Mouse (Mus musculus) limb, embryonic 13.5 days (tissue): ENCODE measurements around the gene Rbm4. TPM values are rescaled to one million over a fixed set of nuclear protein-coding genes. Genes with fewer than 3 reads are reported as not detected.

Experiments
- ATAC-seq: fragments of 200-750 bp; cut with Nextera tagmentation; 2 replicates; pipeline ENCODE4 v1.8.0; 2017; ENCODE audit warnings: low read depth, moderate number of reproducible peaks, moderate TSS enrichment; ENCODE audit not compliant: low FRiP score
- H3K27ac ChIP-seq: fragments of 300-500 bp; sonication (generic); 2 replicates; pipeline ENCODE4 v1.5.1; 2015; ENCODE audit warnings: inconsistent platforms, mild to moderate bottlenecking, moderate library complexity
- H3K27me3 ChIP-seq: fragments of 300-500 bp; sonication (generic); 2 replicates; pipeline ENCODE4 v1.6.1; 2015; ENCODE audit warnings: mild to moderate bottlenecking, inconsistent platforms
- H3K36me3 ChIP-seq: fragments of 300-500 bp; sonication (generic); 2 replicates; pipeline ENCODE4 v1.6.1; 2015; ENCODE audit warnings: inconsistent platforms, mild to moderate bottlenecking, moderate library complexity
- H3K4me1 ChIP-seq: fragments of 300-500 bp; sonication (generic); 2 replicates; pipeline ENCODE4 v1.6.1; 2015; ENCODE audit warnings: inconsistent platforms
- H3K4me2 ChIP-seq: fragments of 300-500 bp; sonication (generic); replicated peaks from 2 replicates; pipeline ENCODE4 v1.6.1; 2015; ENCODE audit warnings: inconsistent platforms, mild to moderate bottlenecking, moderate library complexity
- H3K4me3 ChIP-seq: fragments of 300-500 bp; sonication (generic); 2 replicates; pipeline ENCODE4 v1.5.1; 2015; ENCODE audit warnings: moderate library complexity, mild to moderate bottlenecking, inconsistent platforms
- H3K9ac ChIP-seq: fragments of 300-500 bp; sonication (generic); 2 replicates; pipeline ENCODE4 v1.6.1; 2015; ENCODE audit warnings: mild to moderate bottlenecking, inconsistent platforms
- H3K9me3 ChIP-seq: fragments of 300-500 bp; sonication (generic); 2 replicates; pipeline ENCODE4 v1.6.1; 2016; ENCODE audit warnings: inconsistent platforms
- WGBS: fragments of 180-500 bp; shearing (Covaris S2); methylation state at CpG from one replicate; pipeline ENCODE4 v1.1.7; 2015; 5-methylcytosine and 5-hydroxymethylcytosine counted together
- polyA plus RNA-seq: library from polyadenylated mRNA; unstranded; fragments of >200 nt; fragmentation: Nextera tagmentation; extraction: Ambion mirVana; gene quantifications from 2 replicates; pipeline ENCODE4 v1.2.1, GENCODE M21; 2015

The Rbm4 gene
- 81.7 and 87.7 TPM in 2 replicates for polyA plus RNA-seq

- no peaks in the 10 kb centered on the region for H3K27me3 ChIP-seq
- H3K4me1 ChIP-seq = peaks cover 44% of the 10 kb centered on the region
- H3K9ac ChIP-seq = peak within 1 kb of the TSS; percentile 73
- H3K9me3 ChIP-seq = no peaks in the 10 kb centered on the region
- ATAC-seq = peak; percentile 98
- H3K27ac ChIP-seq = peak within 1 kb of the TSS; percentile 59; the same call in 1 of the 2 replicates
- H3K36me3 ChIP-seq = peaks cover 51% of the 10 kb centered on the region
- peak within 1 kb of the TSS; percentile 67 for H3K4me3 ChIP-seq
- H3K4me2 ChIP-seq = peak within 1 kb of the TSS; percentile 86
- WGBS = under 1% methylated on average over 31 of the region's 31 CpGs
Observed at GRCm38 (mm10) chr19:4793831-4794422, at the start of gene Rbm4. Gene Rbm4 (minus strand): TSS chr19:4793901.

- no peak overlapping the region for H3K4me3 ChIP-seq
- no peak overlapping the region for H3K27ac ChIP-seq
- H3K36me3 ChIP-seq = no peaks in the 10 kb centered on the region; the same call in 1 of the 2 replicates
- peaks cover 38% of the 10 kb centered on the region for H3K27me3 ChIP-seq
- WGBS = 69% methylated on average over 2 of the region's 2 CpGs
- peaks cover 18% of the 10 kb centered on the region for H3K4me1 ChIP-seq
- no peak for ATAC-seq
- H3K4me2 ChIP-seq = no peak overlapping the region
- H3K9ac ChIP-seq = no peak overlapping the region
- H3K9me3 ChIP-seq = no peaks in the 10 kb centered on the region
Observed at GRCm38 (mm10) chr19:4842611-4843010, 48.9 kb upstream of the Rbm4 start.

- no peak for ATAC-seq
Observed at GRCm38 (mm10) chr19:4840848-4841247, 47.1 kb upstream of the Rbm4 start.

GRCm38 (mm10) chr19:4839149-4839548 is 45.4 kb upstream of the Rbm4 start, which contains the start of the genes Ccs and Ccdc87:
Gene Ccs (minus strand): TSS chr19:4839332.
Gene Ccdc87 (plus strand): TSS chr19:4839366.
- no peak within 1 kb of the TSS for H3K27ac ChIP-seq
- no peaks in the 10 kb centered on the region; the same call in 1 of the 2 replicates for H3K36me3 ChIP-seq
- peaks cover 35% of the 10 kb centered on the region for H3K27me3 ChIP-seq
- H3K4me1 ChIP-seq = peaks cover 19% of the 10 kb centered on the region
- peak; percentile 99 for ATAC-seq
- under 1% methylated on average over 25 of the region's 25 CpGs for WGBS
- no peaks in the 10 kb centered on the region for H3K9me3 ChIP-seq
- H3K9ac ChIP-seq = peak within 1 kb of the TSS; percentile 74
- H3K4me2 ChIP-seq = peak within 1 kb of the TSS; percentile 96
- H3K4me3 ChIP-seq = peak within 1 kb of the TSS; percentile 54

More at GRCm38 (mm10) chr19:4840848-4841247, 47.1 kb upstream of the Rbm4 start:
- Histone ChIP-seq H3K4me3 (no peak overlapping the region), H3K9ac (no peak overlapping the region), H3K9me3 (no peaks in the 10 kb centered on the region), H3K27ac (no peak overlapping the region), H3K27me3 (peaks cover 35% of the 10 kb centered on the region), H3K4me2 (no peak overlapping the region), H3K36me3 (no peaks in the 10 kb centered on the region; the same call in 1 of the 2 replicates), H3K4me1 (peaks cover 19% of the 10 kb centered on the region)
- WGBS = 82% methylated on average over 9 of the region's 9 CpGs

GRCm38 (mm10) chr19:4838526-4839140 is 44.9 kb upstream of the Rbm4 start:
- ATAC-seq = no peak; the same call in 1 of the 2 replicates
- peaks cover 35% of the 10 kb centered on the region for H3K27me3 ChIP-seq
- H3K4me2 ChIP-seq = peak overlapping the region; percentile 96
- H3K36me3 ChIP-seq = no peaks in the 10 kb centered on the region; the same call in 1 of the 2 replicates
- no peaks in the 10 kb centered on the region for H3K9me3 ChIP-seq
- H3K27ac ChIP-seq = no peak overlapping the region
- peak overlapping the region; percentile 74 for H3K9ac ChIP-seq
- 32% methylated on average over 10 of the region's 10 CpGs for WGBS
- peak overlapping the region; percentile 54 for H3K4me3 ChIP-seq
- peaks cover 19% of the 10 kb centered on the region for H3K4me1 ChIP-seq

- Histone ChIP-seq H3K36me3 (peaks cover 16% of the 10 kb centered on the region), H3K27me3 (peaks cover 26% of the 10 kb centered on the region), H3K9ac (no peak overlapping the region), H3K4me2 (no peak overlapping the region), H3K4me3 (no peak overlapping the region), H3K9me3 (no peaks in the 10 kb centered on the region), H3K27ac (no peak overlapping the region), H3K4me1 (peaks cover 19% of the 10 kb centered on the region)
- WGBS = 91% methylated on average over 6 of the region's 6 CpGs
- no peak for ATAC-seq
Observed at GRCm38 (mm10) chr19:4837049-4837448, 43.3 kb upstream of the Rbm4 start.

- H3K27me3 ChIP-seq = peaks cover 17% of the 10 kb centered on the region
- H3K9ac ChIP-seq = no peak overlapping the region
- WGBS = 78% methylated on average over 2 of the region's 2 CpGs
- no peak for ATAC-seq
- H3K4me1 ChIP-seq = peaks cover 19% of the 10 kb centered on the region
- no peaks in the 10 kb centered on the region for H3K9me3 ChIP-seq
- no peak overlapping the region for H3K4me2 ChIP-seq
- H3K36me3 ChIP-seq = peaks cover 22% of the 10 kb centered on the region
- no peak overlapping the region for H3K4me3 ChIP-seq
- no peak overlapping the region for H3K27ac ChIP-seq
Observed at GRCm38 (mm10) chr19:4836096-4836495, 42.4 kb upstream of the Rbm4 start.

GRCm38 (mm10) chr19:4833977-4834376 is 40.3 kb upstream of the Rbm4 start:
- Histone ChIP-seq H3K27ac (no peak overlapping the region), H3K9ac (no peak overlapping the region), H3K4me1 (peaks cover 14% of the 10 kb centered on the region), H3K4me3 (no peak overlapping the region), H3K4me2 (no peak overlapping the region), H3K27me3 (no peaks in the 10 kb centered on the region), H3K9me3 (no peaks in the 10 kb centered on the region), H3K36me3 (peaks cover 41% of the 10 kb centered on the region)
- no peak for ATAC-seq
- 83% methylated on average over 8 of the region's 8 CpGs for WGBS

GRCm38 (mm10) chr19:4829156-4829555 is 35.5 kb upstream of the Rbm4 start:
- H3K27me3 ChIP-seq = no peaks in the 10 kb centered on the region
- H3K27ac ChIP-seq = no peak overlapping the region
- ATAC-seq = no peak

GRCm38 (mm10) chr19:4828444-4829114 is 34.9 kb upstream of the Rbm4 start:
- Histone ChIP-seq H3K4me2 (no peak overlapping the region), H3K9me3 (no peaks in the 10 kb centered on the region), H3K4me1 (no peaks in the 10 kb centered on the region), H3K9ac (no peak overlapping the region), H3K27ac (no peak overlapping the region), H3K27me3 (no peaks in the 10 kb centered on the region), H3K36me3 (peaks cover 72% of the 10 kb centered on the region), H3K4me3 (no peak overlapping the region)
- ATAC-seq = no peak
- WGBS = 50% methylated on average over 16 of the region's 16 CpGs

More at GRCm38 (mm10) chr19:4829156-4829555, 35.5 kb upstream of the Rbm4 start:
- WGBS = 66% methylated on average over 7 of the region's 7 CpGs
- Histone ChIP-seq H3K4me2 (no peak overlapping the region), H3K4me3 (no peak overlapping the region), H3K9me3 (no peaks in the 10 kb centered on the region), H3K36me3 (peaks cover 70% of the 10 kb centered on the region), H3K9ac (no peak overlapping the region), H3K4me1 (no peaks in the 10 kb centered on the region)

GRCm38 (mm10) chr19:4820678-4821303 is 27.1 kb upstream of the Rbm4 start:
- H3K4me2 ChIP-seq = no peak overlapping the region
- no peak for ATAC-seq
- no peak overlapping the region for H3K9ac ChIP-seq
- peaks cover 22% of the 10 kb centered on the region for H3K36me3 ChIP-seq
- no peaks in the 10 kb centered on the region for H3K4me1 ChIP-seq
- 0 out of 2 replicates have a peak, but pooled peaks cover under 1% of the 10 kb centered on the region for H3K9me3 ChIP-seq
- H3K27me3 ChIP-seq = no peaks in the 10 kb centered on the region
- no peak overlapping the region for H3K4me3 ChIP-seq
- H3K27ac ChIP-seq = no peak overlapping the region
- 73% methylated on average over 5 of the region's 5 CpGs for WGBS
